Mouse (Mus musculus): ENCODE data around the gene Trak1.

The Trak1 gene

GRCm38 (mm10) chr9:121403157-121403671 lies 105.9 kb downstream of the Trak1 start:
- DNase-seq, result no peak

- no peak for DNase-seq
Observed at GRCm38 (mm10) chr9:121403699-121404098, 106.4 kb downstream of the Trak1 start.

DNA sequence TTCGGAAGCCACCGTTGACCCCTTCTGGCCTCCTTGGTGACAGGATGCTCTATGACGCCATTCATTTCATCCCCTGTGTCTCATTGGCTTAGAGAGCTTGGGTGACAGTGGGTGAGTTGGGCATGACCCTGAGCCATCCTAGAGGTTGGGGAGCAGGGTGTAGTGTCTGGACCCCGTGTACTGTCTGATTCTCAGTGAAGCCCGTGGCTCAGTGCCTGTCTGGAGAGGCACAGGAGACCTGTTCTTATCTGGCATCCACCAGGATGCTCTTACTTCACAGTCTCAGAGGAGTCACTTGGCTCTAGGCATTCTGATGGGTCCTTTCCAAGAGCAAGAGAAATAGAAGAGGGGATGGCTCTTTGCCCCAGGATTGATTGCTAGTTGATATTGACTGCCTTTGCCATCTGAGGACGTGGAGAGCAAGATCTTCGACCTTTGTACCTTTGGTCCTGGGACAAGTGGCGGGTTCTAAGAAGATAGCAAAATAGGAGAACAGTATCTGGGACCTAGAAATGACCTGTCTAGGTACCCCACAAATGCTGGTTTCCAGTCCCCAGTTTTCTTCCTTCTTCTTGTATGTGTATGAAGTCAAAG lies 107.9 kb downstream of the Trak1 start:
- no peak for DNase-seq

GRCm38 (mm10) chr9:121405792-121406191 lies 108.5 kb downstream of the Trak1 start:
- DNase-seq, result no peak

DNA sequence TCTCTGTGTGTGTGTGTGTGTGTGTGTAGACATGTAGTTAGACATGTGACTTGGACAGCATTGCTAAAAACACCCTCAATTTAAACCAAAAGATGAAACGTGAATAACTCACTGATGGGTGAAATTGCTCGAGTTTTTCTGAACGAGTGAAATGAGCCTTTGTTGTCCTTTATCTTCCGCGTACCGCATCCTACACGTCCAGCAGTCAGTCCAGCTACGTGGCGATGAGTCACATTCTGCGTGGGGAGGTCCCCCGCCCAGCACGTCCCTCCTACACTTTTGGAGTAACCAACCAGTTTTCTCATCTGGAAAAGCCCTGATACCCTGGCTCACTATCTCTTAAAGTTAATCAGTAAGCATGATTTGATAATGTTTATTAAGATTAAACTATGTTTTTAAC lies 116.9 kb downstream of the Trak1 start:
- DNase-seq, result no peak

DNA sequence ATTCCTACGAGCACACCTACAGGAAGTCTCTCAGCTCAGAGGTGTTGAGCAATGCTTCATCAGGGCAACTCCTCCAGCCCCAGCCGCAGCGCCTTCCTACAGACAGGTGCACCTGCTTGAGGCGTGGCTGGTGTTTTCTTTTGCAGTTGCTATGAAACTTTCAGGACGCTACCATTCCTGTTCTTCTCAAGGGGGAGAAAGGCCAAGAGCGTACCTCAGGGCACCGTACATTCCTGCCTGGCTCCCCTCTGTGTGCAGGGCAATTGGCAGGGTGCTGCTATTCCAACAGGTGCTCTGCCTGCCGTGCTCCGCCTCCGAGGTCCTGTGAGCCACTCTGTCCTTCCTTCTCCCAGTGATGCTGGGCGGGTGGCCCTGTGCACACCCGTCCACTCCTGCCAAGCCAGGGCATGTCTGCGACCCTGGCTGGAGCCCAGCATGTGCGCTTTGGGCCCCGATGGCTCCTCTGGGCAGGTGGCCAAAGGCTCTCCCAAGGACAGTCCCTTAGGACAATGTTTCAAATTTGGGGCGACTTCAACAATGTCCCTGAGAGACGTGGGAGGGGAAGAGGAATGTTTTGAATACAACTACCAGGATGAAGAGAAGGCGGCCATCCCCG lies 118.4 kb downstream of the Trak1 start:
- no peak for DNase-seq

DNA sequence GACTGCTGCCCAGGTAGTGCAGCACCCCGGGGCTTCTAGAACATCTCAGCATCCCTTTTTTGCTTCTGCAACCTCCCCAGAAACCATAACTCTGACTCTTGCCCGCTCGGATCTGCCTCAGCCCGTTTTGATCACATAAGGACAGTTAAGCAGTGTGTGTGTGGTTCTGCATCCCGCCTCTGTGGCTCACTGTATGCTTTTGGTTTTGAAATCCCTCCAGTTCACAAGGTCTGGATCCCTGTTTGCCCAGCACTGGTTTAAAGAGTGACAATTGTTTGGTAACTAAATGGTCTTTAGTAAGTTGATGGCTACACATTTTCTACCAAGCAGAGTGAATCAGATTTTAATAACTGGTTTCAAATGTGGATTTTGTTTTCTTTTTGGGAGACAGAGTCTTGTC lies 119.2 kb downstream of the Trak1 start:
- no peak for DNase-seq

- DNase-seq, result no peak
Observed at GRCm38 (mm10) chr9:121416872-121417637, 119.8 kb downstream of the Trak1 start.

GRCm38 (mm10) chr9:121419011-121419410 lies 121.7 kb downstream of the Trak1 start:
- no peak for DNase-seq

- DNase-seq, result no peak
Observed at GRCm38 (mm10) chr9:121419573-121419972, 122.3 kb downstream of the Trak1 start.

- DNase-seq, result no peak
Observed at GRCm38 (mm10) chr9:121420817-121421216, 123.5 kb downstream of the Trak1 start.

GRCm38 (mm10) chr9:121422402-121422801 lies 125.1 kb downstream of the Trak1 start:
- DNase-seq, result no peak

GRCm38 (mm10) chr9:121423621-121424020 lies 126.3 kb downstream of the Trak1 start:
- DNase-seq, result no peak

- no peak for DNase-seq
Observed at GRCm38 (mm10) chr9:121424281-121425164, 127.2 kb downstream of the Trak1 start.

GRCm38 (mm10) chr9:121426451-121426850 lies 129.1 kb downstream of the Trak1 start:
- DNase-seq, result no peak

GRCm38 (mm10) chr9:121426902-121427301 lies 129.6 kb downstream of the Trak1 start:
- no peak for DNase-seq

DNA sequence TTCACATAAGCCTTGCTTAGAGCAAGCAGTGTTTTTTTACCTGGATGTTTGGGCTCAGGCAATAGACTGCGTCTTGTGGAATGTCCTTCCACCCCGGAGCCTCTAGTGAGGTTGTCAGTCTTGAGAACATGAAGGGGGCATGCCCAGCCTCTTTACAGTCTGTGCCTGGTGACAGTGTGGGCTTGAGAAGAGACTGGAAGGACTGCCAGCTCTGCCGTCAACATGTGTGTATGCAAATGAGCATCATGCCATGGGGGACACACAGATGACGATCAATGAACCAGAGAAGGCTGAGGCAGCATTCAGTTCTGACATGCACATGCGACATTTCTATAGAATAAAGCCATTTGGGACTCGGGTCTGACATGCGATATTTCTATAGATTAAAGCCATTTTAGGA lies 132.3 kb downstream of the Trak1 start:
- no peak for DNase-seq

GRCm38 (mm10) chr9:121430379-121430778 lies 133.1 kb downstream of the Trak1 start:
- no peak for DNase-seq

DNA sequence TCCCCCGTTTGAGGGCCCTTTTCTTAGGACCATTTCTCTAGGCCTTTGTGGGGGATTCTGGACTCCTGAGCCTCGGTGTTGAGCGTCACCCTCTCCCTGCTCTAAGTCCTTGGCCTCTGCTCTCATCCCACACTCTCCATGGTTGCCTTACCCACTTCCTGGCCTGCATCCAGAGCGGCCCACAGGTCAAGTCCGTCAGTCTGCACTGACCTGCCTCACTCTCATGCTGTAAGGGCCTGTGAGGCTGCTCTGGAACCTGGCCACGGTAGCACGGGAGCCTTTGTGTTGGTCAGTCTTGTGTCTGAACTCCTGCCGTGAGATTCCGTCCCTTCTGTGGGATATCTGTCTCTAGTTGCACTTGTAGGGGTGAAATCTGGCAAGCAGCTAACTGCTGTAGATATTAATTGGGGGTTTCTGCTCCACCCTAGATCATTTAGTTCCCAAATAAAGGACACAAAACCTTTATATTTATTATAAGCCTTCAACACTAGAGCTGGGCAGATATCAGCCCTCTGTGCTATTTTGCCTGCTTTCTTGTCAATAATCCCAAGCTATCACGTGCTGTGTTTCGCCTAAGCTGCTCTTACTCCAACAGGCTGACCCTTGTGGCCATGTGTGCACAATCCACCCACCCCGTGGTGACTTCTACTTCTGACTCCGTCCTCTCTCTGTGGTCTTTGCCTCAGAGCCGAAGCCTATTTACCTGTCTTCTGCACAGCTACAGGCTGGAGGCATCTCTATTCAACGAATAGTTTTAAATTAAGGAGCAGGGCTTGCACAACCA lies 136.6 kb downstream of the Trak1 start:
- DNase-seq, result no peak

DNA sequence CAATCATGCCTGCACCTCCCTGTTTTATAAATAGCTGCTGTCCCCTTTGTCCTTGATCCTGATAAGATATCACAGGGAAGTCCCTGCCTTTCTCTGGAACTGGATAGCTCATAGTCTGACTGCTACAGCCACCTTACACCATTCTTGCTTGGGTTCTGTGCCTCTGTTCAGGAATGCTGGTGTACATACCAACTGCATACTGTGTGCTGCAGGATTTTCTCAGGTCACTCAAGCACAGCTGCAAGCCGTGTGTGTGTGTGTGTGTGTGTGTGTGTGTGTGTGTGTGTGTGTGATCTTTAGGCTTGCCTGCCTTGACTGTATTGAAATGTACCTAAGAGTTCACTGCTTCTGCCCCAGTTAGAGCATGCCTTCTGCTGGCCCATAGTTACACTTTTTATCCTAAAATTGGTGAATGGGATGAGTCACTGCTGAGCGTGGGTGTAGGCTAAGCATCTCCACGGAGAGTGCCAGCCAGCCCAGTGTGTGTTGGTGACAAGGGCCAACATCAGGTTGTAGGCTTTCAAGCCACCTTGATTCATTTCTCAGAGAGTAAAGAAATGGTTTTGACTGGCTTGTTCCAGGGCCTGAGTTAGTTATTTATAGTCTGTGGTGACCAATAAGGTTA lies 138.1 kb downstream of the Trak1 start:
- no peak for DNase-seq

GRCm38 (mm10) chr9:121436501-121436900 lies 139.2 kb downstream of the Trak1 start:
- DNase-seq, result no peak

DNA sequence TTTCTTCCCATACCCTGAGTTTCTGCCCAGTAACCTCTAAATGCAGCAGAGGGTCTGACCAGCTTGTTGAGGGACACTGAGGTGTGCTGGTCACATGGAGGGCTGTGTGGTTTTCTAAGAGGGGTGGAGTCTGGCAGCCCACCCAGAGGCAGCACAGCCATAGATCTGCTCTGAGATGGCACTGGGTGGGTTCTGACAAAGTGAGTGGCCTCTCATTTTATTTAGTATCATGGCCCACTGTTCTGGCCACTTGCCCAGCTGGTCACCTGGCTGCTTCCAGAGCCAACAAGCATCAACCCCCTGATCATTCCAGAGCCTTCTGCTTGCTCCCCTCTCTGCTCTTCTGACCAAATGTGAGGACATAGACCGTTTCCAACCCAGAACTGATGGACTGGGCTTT lies 144.8 kb downstream of the Trak1 start:
- no peak for DNase-seq

All from thymus, adult 18-20 months (tissue).